Comparison of ENCODE assay signal across 9 mouse cellular contexts in genomic region chr8:94362607-94363239, GRCm38 (mm10). TPM values are rescaled to one million over a fixed set of nuclear protein-coding genes. Genes with fewer than 3 reads are reported as not detected.
DNase-seq lines count a peak whose midpoint lies in the region; ATAC-seq and TF ChIP-seq lines count a peak whose summit lies in the region.
"Had no signal": no experiment of that assay in that cellular context is flagged by ENCODE, and none has a peak within 500 bp of the region (broad histone marks: within the 10 kb centered on the region; RNA-seq: fewer than 3 reads in every experiment).

No protein-coding gene starts in this region.

- H3K36me3 ChIP-seq in liver, postnatal 0 days (replicated peaks; ENCODE audit: insufficient read depth, low read length): no peaks in the 10 kb centered on the region
- H3K36me3 ChIP-seq: hindbrain, embryonic 15.5 days had no signal

- no peak for TF ChIP-seq CTCF in liver, postnatal 0 days (IDR thresholded peaks at IDR 0.05; ENCODE audit: low read depth)

- H3K4me3 ChIP-seq in liver, postnatal 0 days (ENCODE audit: low read depth, low read length): no peak overlapping the region
- H3K4me3 ChIP-seq: hindbrain, embryonic 15.5 days had no signal

- peaks cover 71% of the 10 kb centered on the region for H3K4me1 ChIP-seq in liver, postnatal 0 days (ENCODE audit: insufficient read depth)

- DNase-seq in cerebellum, postnatal 10 days: peak; percentile 24 to 28
- DNase-seq in urinary bladder, postnatal 14 days (ENCODE audit: low spot score): peak; percentile 36
- no peak for DNase-seq in urinary bladder, postnatal 10 days (ENCODE audit: low spot score)
- peak; percentile 40 for DNase-seq in liver, postnatal 0 days
- DNase-seq in right cerebral cortex, postnatal 36 days (ENCODE audit: low spot score in 2 of 2): no peak
- no peak for DNase-seq in left cerebral cortex, adult 8-10 months (ENCODE audit: low spot score in 2 of 2)

- H3K4me2 ChIP-seq in liver, postnatal 0 days (ENCODE audit: low read depth, low read length): peak overlapping the region; percentile 33; the same call in 1 of the 2 replicates
- H3K4me2 ChIP-seq: hindbrain, embryonic 15.5 days had no signal

- no peaks in the 10 kb centered on the region for H3K27me3 ChIP-seq in liver, postnatal 0 days (ENCODE audit: insufficient read depth, low read length)
- H3K27me3 ChIP-seq: hindbrain, embryonic 15.5 days had no signal

- H3K9ac ChIP-seq in liver, postnatal 0 days (replicated peaks): peak overlapping the region; percentile 39
- H3K9ac ChIP-seq: hindbrain, embryonic 15.5 days had no signal

- WGBS in liver, postnatal 0 days (ENCODE audit: insufficient replicate concordance): 53% methylated on average over 7 of the region's 7 CpGs

- peak; percentile 53 for TF ChIP-seq EP300 in liver, postnatal 0 days (IDR thresholded peaks at IDR 0.05; ENCODE audit: low read depth)

- no peaks in the 10 kb centered on the region for H3K9me3 ChIP-seq in liver, postnatal 0 days (ENCODE audit: low read length)
- H3K9me3 ChIP-seq: hindbrain, embryonic 15.5 days had no signal

- ATAC-seq in cerebellum, adult (ENCODE audit: insufficient number of reproducible peaks, low FRiP score, low TSS enrichment): no peak
- 0 out of 2 replicates have a peak, but pooled peaks have one; percentile 9 for ATAC-seq in liver, postnatal 0 days
- ATAC-seq in granulocyte monocyte progenitor cell, adult 5-6 weeks (replicated peaks; ENCODE audit: poor library complexity, severe bottlenecking): no peak

- peak overlapping the region; percentile 96 for H3K27ac ChIP-seq in liver, postnatal 0 days (ENCODE audit: low read depth)
- H3K27ac ChIP-seq: hindbrain, embryonic 15.5 days had no signal

RNA-seq across cellular contexts. Expression of gene Herpud1, which starts 23.5 kb away (rescaled TPM):
- polyA plus RNA-seq in liver, postnatal 0 days (2015; fragmentation: Nextera tagmentation; extraction: Ambion mirVana): 250 and 269 TPM in 2 replicates
- total RNA-seq in granulocyte monocyte progenitor cell, adult 5-6 weeks (2014; fragmentation: Nextera tagmentation): 81.6 and 83.0 TPM in 2 replicates
- 80.3 and 95.4 TPM in 2 replicates for total RNA-seq in granulocyte monocyte progenitor cell, adult 5-6 weeks (2017)
- total RNA-seq in left cerebral cortex, adult 8-10 months (2022): 10 to 100 TPM; 68.9 to 76.1 (median 73.2) TPM

RNA-seq across cellular contexts. Expression of gene Slc12a3, which starts 33.7 kb away (rescaled TPM):
- polyA plus RNA-seq in liver, postnatal 0 days (2015; fragmentation: Nextera tagmentation; extraction: Ambion mirVana): 0.99 and 1.4 TPM in 2 replicates
- not detected in 2 replicates for total RNA-seq in granulocyte monocyte progenitor cell, adult 5-6 weeks (2014; fragmentation: Nextera tagmentation)
- total RNA-seq in granulocyte monocyte progenitor cell, adult 5-6 weeks (2017): 0.26 TPM in 1 of 2 replicates, not detected in the other
- under 1 TPM; 0.20 to 0.57 (median 0.48) TPM for total RNA-seq in left cerebral cortex, adult 8-10 months (2022)

Comparison
In these comparisons a context has a peak if more than half of its experiments do, and no peak if none do; other contexts are left out.
1. DNase-seq: peak in cerebellum, postnatal 10 days (2 of 2), urinary bladder, postnatal 14 days (single experiment) and liver, postnatal 0 days (single experiment); none in urinary bladder, postnatal 10 days (single experiment), right cerebral cortex, postnatal 36 days (0 of 2) and left cerebral cortex, adult 8-10 months (0 of 2).